Mouse (Mus musculus): Measurements from ENCODE around the gene Ssbp3. TPM values are rescaled to one million over a fixed set of nuclear protein-coding genes. Genes with fewer than 3 reads are reported as not detected.

The Ssbp3 gene
- polyA plus RNA-seq, 1 experiment from 2014 or later, result 147 TPM

GRCm38 (mm10) chr4:107002517-107003165 lies 92.1 kb downstream of the Ssbp3 start:
- WGBS, result 81% methylated on average over 11 of the region's 11 CpGs
- Histone ChIP-seq H3K27me3 (replicated peaks; ENCODE audit: low read depth, poor library complexity, severe bottlenecking) (no peaks in the 10 kb centered on the region), H3K9me3 (no peaks in the 10 kb centered on the region), H3K4me3 (no peak overlapping the region), H3K36me3 (replicated peaks) (peaks cover 78% of the 10 kb centered on the region), H3K27ac (replicated peaks) (no peak overlapping the region), H3K4me1 (peaks cover 68% of the 10 kb centered on the region)
- DNase-seq (ENCODE audit: low spot score), result no peak

- Histone ChIP-seq H3K4me1 (peaks cover 66% of the 10 kb centered on the region), H3K9me3 (no peaks in the 10 kb centered on the region), H3K27me3 (replicated peaks; ENCODE audit: low read depth, poor library complexity, severe bottlenecking) (no peaks in the 10 kb centered on the region), H3K27ac (replicated peaks) (no peak overlapping the region), H3K4me3 (no peak overlapping the region), H3K36me3 (replicated peaks) (peaks cover 76% of the 10 kb centered on the region)
- 84% methylated on average over 2 of the region's 2 CpGs for WGBS
- no peak for DNase-seq (ENCODE audit: low spot score)
Observed at GRCm38 (mm10) chr4:107003199-107003598, 92.7 kb downstream of the Ssbp3 start.

GRCm38 (mm10) chr4:107003786-107004185 lies 93.3 kb downstream of the Ssbp3 start:
- 76% methylated on average over 3 of the region's 3 CpGs for WGBS
- Histone ChIP-seq H3K27ac (replicated peaks) (no peak overlapping the region), H3K4me1 (peaks cover 66% of the 10 kb centered on the region), H3K9me3 (no peaks in the 10 kb centered on the region), H3K27me3 (replicated peaks; ENCODE audit: low read depth, poor library complexity, severe bottlenecking) (no peaks in the 10 kb centered on the region), H3K4me3 (no peak overlapping the region), H3K36me3 (replicated peaks) (peaks cover 76% of the 10 kb centered on the region)
- DNase-seq (ENCODE audit: low spot score), result no peak

- 76% methylated on average over 3 of the region's 3 CpGs for WGBS
- H3K4me1 ChIP-seq, result peaks cover 62% of the 10 kb centered on the region
Observed at GRCm38 (mm10) chr4:107004346-107004745, 93.8 kb downstream of the Ssbp3 start.

GRCm38 (mm10) chr4:107005166-107005565 lies 94.7 kb downstream of the Ssbp3 start:
- Histone ChIP-seq H3K4me1 (peaks cover 56% of the 10 kb centered on the region), H3K9me3 (no peaks in the 10 kb centered on the region), H3K36me3 (replicated peaks) (peaks cover 77% of the 10 kb centered on the region), H3K27ac (replicated peaks) (no peak overlapping the region), H3K27me3 (replicated peaks; ENCODE audit: low read depth, poor library complexity, severe bottlenecking) (no peaks in the 10 kb centered on the region), H3K4me3 (no peak overlapping the region)
- whole genome bisulfite sequencing, result 88% methylated on average over 5 of the region's 5 CpGs
- no peak for DNase-seq (ENCODE audit: low spot score)

More at GRCm38 (mm10) chr4:107004346-107004745, 93.8 kb downstream of the Ssbp3 start:
- Histone ChIP-seq H3K27me3 (replicated peaks; ENCODE audit: low read depth, poor library complexity, severe bottlenecking) (no peaks in the 10 kb centered on the region), H3K9me3 (no peaks in the 10 kb centered on the region), H3K36me3 (replicated peaks) (peaks cover 76% of the 10 kb centered on the region), H3K27ac (replicated peaks) (no peak overlapping the region), H3K4me3 (no peak overlapping the region)
- DNase-seq (ENCODE audit: low spot score), result no peak

- peaks cover 88% of the 10 kb centered on the region for H3K36me3 ChIP-seq (replicated peaks)
- no peak overlapping the region for H3K4me3 ChIP-seq
- no peak overlapping the region for H3K27ac ChIP-seq (replicated peaks)
- 85% methylated on average over 4 of the region's 4 CpGs for WGBS
- no peak for DNase-seq (ENCODE audit: low spot score)
- H3K4me1 ChIP-seq, result peaks cover 46% of the 10 kb centered on the region
- no peaks in the 10 kb centered on the region for H3K9me3 ChIP-seq
- no peaks in the 10 kb centered on the region for H3K27me3 ChIP-seq (replicated peaks; ENCODE audit: low read depth, poor library complexity, severe bottlenecking)
Observed at GRCm38 (mm10) chr4:107006229-107006628, 95.7 kb downstream of the Ssbp3 start.

- H3K4me1 ChIP-seq, result peaks cover 46% of the 10 kb centered on the region
- no peak for DNase-seq (ENCODE audit: low spot score)
- H3K36me3 ChIP-seq (replicated peaks), result peaks cover 90% of the 10 kb centered on the region
- no peak overlapping the region for H3K27ac ChIP-seq (replicated peaks)
- WGBS, result 94% methylated on average over 6 of the region's 6 CpGs
- no peaks in the 10 kb centered on the region for H3K27me3 ChIP-seq (replicated peaks; ENCODE audit: low read depth, poor library complexity, severe bottlenecking)
- H3K4me3 ChIP-seq, result no peak overlapping the region
- no peaks in the 10 kb centered on the region for H3K9me3 ChIP-seq
Observed at GRCm38 (mm10) chr4:107006807-107007206, 96.3 kb downstream of the Ssbp3 start.

GRCm38 (mm10) chr4:107007359-107007758 lies 96.9 kb downstream of the Ssbp3 start:
- peaks cover 46% of the 10 kb centered on the region for H3K4me1 ChIP-seq
- no peaks in the 10 kb centered on the region for H3K27me3 ChIP-seq (replicated peaks; ENCODE audit: low read depth, poor library complexity, severe bottlenecking)
- no peak for DNase-seq (ENCODE audit: low spot score)
- H3K27ac ChIP-seq (replicated peaks), result no peak overlapping the region
- H3K36me3 ChIP-seq (replicated peaks), result peaks cover 91% of the 10 kb centered on the region
- H3K4me3 ChIP-seq, result no peak overlapping the region
- WGBS, result 94% methylated on average over 8 of the region's 8 CpGs
- no peaks in the 10 kb centered on the region for H3K9me3 ChIP-seq

GRCm38 (mm10) chr4:107008161-107008560 lies 97.7 kb downstream of the Ssbp3 start:
- Histone ChIP-seq H3K9me3 (no peaks in the 10 kb centered on the region), H3K4me1 (peaks cover 46% of the 10 kb centered on the region), H3K4me3 (no peak overlapping the region), H3K36me3 (replicated peaks) (peaks cover 89% of the 10 kb centered on the region), H3K27me3 (replicated peaks; ENCODE audit: low read depth, poor library complexity, severe bottlenecking) (no peaks in the 10 kb centered on the region), H3K27ac (replicated peaks) (no peak overlapping the region)
- DNase-seq (ENCODE audit: low spot score), result no peak
- WGBS, result 92% methylated on average over 2 of the region's 2 CpGs

GRCm38 (mm10) chr4:107009548-107009947 lies 99.0 kb downstream of the Ssbp3 start:
- Histone ChIP-seq H3K27me3 (replicated peaks; ENCODE audit: low read depth, poor library complexity, severe bottlenecking) (no peaks in the 10 kb centered on the region), H3K4me1 (peaks cover 47% of the 10 kb centered on the region), H3K36me3 (replicated peaks) (peaks cover 91% of the 10 kb centered on the region), H3K4me3 (no peak overlapping the region), H3K9me3 (no peaks in the 10 kb centered on the region), H3K27ac (replicated peaks) (no peak overlapping the region)
- DNase-seq (ENCODE audit: low spot score), result no peak
- WGBS, result 93% methylated on average over 7 of the region's 7 CpGs

GRCm38 (mm10) chr4:107011325-107012004 lies 101.0 kb downstream of the Ssbp3 start:
- H3K27ac ChIP-seq (replicated peaks), result no peak overlapping the region
- no peak overlapping the region for H3K4me3 ChIP-seq
- peaks cover 94% of the 10 kb centered on the region for H3K36me3 ChIP-seq (replicated peaks)
- H3K9me3 ChIP-seq, result no peaks in the 10 kb centered on the region
- H3K4me1 ChIP-seq, result peaks cover 59% of the 10 kb centered on the region
- H3K27me3 ChIP-seq (replicated peaks; ENCODE audit: low read depth, poor library complexity, severe bottlenecking), result no peaks in the 10 kb centered on the region
- 93% methylated on average over 8 of the region's 8 CpGs for WGBS
- DNase-seq (ENCODE audit: low spot score), result no peak

GRCm38 (mm10) chr4:107012005-107012478 lies 101.5 kb downstream of the Ssbp3 start:
- no peak for DNase-seq (ENCODE audit: low spot score)
- H3K9me3 ChIP-seq, result no peaks in the 10 kb centered on the region
- H3K27me3 ChIP-seq (replicated peaks; ENCODE audit: low read depth, poor library complexity, severe bottlenecking), result no peaks in the 10 kb centered on the region
- no peak overlapping the region for H3K4me3 ChIP-seq
- H3K36me3 ChIP-seq (replicated peaks), result peaks cover 92% of the 10 kb centered on the region
- WGBS, result 83% methylated on average over 13 of the region's 13 CpGs
- peaks cover 65% of the 10 kb centered on the region for H3K4me1 ChIP-seq
- no peak overlapping the region for H3K27ac ChIP-seq (replicated peaks)

- Histone ChIP-seq H3K27me3 (replicated peaks; ENCODE audit: low read depth, poor library complexity, severe bottlenecking) (no peaks in the 10 kb centered on the region), H3K9me3 (no peaks in the 10 kb centered on the region), H3K4me1 (peaks cover 70% of the 10 kb centered on the region), H3K36me3 (replicated peaks) (peaks cover 91% of the 10 kb centered on the region), H3K4me3 (no peak overlapping the region), H3K27ac (replicated peaks) (no peak overlapping the region)
- WGBS, result 93% methylated on average over 3 of the region's 3 CpGs
- no peak for DNase-seq (ENCODE audit: low spot score)
Observed at GRCm38 (mm10) chr4:107012574-107012973, 102.1 kb downstream of the Ssbp3 start.
